ENCODE assay signal across 8 mouse cellular contexts in the genomic region with DNA sequence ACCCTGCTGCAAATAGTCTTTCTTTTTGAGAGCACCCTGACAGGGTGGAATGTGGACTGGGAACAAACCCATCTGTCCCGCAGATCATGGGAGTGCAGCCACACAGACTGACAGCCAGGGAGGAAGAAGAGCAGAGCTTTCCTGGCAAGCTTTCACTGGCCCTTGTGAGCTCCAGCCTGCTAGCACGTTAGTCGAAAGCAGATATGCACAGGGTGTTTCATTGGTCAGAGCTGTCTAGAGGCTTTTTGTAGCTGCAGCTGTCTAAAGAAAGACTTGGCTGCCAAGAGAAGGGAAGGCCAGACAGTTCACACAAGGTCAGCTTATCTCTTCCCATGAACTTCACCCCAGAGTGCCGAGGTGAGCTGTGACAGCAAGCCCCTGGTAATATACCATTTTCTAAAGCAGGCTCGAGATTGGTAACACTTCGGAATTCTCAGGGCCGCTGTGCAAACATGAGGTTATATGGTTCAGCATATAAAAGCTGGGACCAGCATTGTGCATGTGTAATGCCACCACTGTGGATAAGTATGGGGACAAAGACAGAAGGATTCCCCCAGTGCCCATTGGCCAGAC.
DNase-seq lines count a peak whose midpoint lies in the region; ATAC-seq and TF ChIP-seq lines count a peak whose summit lies in the region.

No protein-coding gene starts in this region.

- H3K36me3 ChIP-seq in hindbrain, embryonic 12.5 days, result peaks cover 11% of the 10 kb centered on the region
- no peaks in the 10 kb centered on the region for H3K36me3 ChIP-seq in limb, embryonic 15.5 days
- H3K36me3 ChIP-seq in midbrain, embryonic 15.5 days (replicated peaks), result peaks cover 3% of the 10 kb centered on the region; the same call in 1 of the 2 replicates

- peak; percentile 66 for DNase-seq in ovary, adult 18-20 months (ENCODE audit: low spot score)
- DNase-seq in ovary, postnatal 10 days (ENCODE audit: low spot score), result no peak
- DNase-seq in gastrocnemius, adult 2 months, result peak; percentile 63
- no peak for DNase-seq in right cerebral cortex, postnatal 4 days
- no peak for DNase-seq in layer of hippocampus, adult 9-10 months (ENCODE audit: low spot score)

- H3K9me3 ChIP-seq in hindbrain, embryonic 12.5 days (replicated peaks), result no peaks in the 10 kb centered on the region
- no peaks in the 10 kb centered on the region for H3K9me3 ChIP-seq in limb, embryonic 15.5 days
- H3K9me3 ChIP-seq in midbrain, embryonic 15.5 days, result no peaks in the 10 kb centered on the region

- no peak overlapping the region for H3K4me2 ChIP-seq in hindbrain, embryonic 12.5 days (replicated peaks)
- no peak overlapping the region for H3K4me2 ChIP-seq in limb, embryonic 15.5 days
- H3K4me2 ChIP-seq in midbrain, embryonic 15.5 days, result no peak overlapping the region

- WGBS in hindbrain, embryonic 12.5 days, result 49% methylated on average over 7 of the region's 7 CpGs
- 40% methylated on average over 7 of the region's 7 CpGs for WGBS in limb, embryonic 15.5 days
- 30% methylated on average over 7 of the region's 7 CpGs for WGBS in midbrain, embryonic 15.5 days

- peak overlapping the region; percentile 25 for H3K27ac ChIP-seq in gastrocnemius, adult 2 months
- H3K27ac ChIP-seq in hindbrain, embryonic 12.5 days, result peak overlapping the region; percentile 64
- H3K27ac ChIP-seq in limb, embryonic 15.5 days, result peak overlapping the region; percentile 62
- peak overlapping the region; percentile 60 for H3K27ac ChIP-seq in midbrain, embryonic 15.5 days

- ATAC-seq in hindbrain, embryonic 12.5 days (ENCODE audit: low FRiP score), result peak; percentile 50; the same call in 1 of the 2 replicates
- ATAC-seq in limb, embryonic 15.5 days (ENCODE audit: insufficient number of reproducible peaks, low FRiP score, low TSS enrichment, low read depth), result peak; percentile 52; the same call in 1 of the 2 replicates
- ATAC-seq in midbrain, embryonic 15.5 days (replicated peaks), result peak; percentile 55

- H3K4me1 ChIP-seq in hindbrain, embryonic 12.5 days, result peaks cover 5% of the 10 kb centered on the region
- H3K4me1 ChIP-seq in limb, embryonic 15.5 days, result peaks cover 15% of the 10 kb centered on the region
- H3K4me1 ChIP-seq in midbrain, embryonic 15.5 days, result peaks cover 12% of the 10 kb centered on the region

- H3K27me3 ChIP-seq in hindbrain, embryonic 12.5 days, result no peaks in the 10 kb centered on the region
- H3K27me3 ChIP-seq in limb, embryonic 15.5 days, result no peaks in the 10 kb centered on the region
- H3K27me3 ChIP-seq in midbrain, embryonic 15.5 days (replicated peaks), result no peaks in the 10 kb centered on the region

- peak overlapping the region; percentile 51 for H3K4me3 ChIP-seq in gastrocnemius, adult 2 months
- no peak overlapping the region for H3K4me3 ChIP-seq in hindbrain, embryonic 12.5 days
- no peak overlapping the region for H3K4me3 ChIP-seq in limb, embryonic 15.5 days
- H3K4me3 ChIP-seq in midbrain, embryonic 15.5 days, result no peak overlapping the region

- H3K9ac ChIP-seq in hindbrain, embryonic 12.5 days, result no peak overlapping the region
- H3K9ac ChIP-seq in limb, embryonic 15.5 days, result no peak overlapping the region
- no peak overlapping the region for H3K9ac ChIP-seq in midbrain, embryonic 15.5 days

- intact Hi-C loops in gastrocnemius, adult 2 months (cut with DNase I), result no loop called here

- no peak for TF ChIP-seq CTCF in gastrocnemius, adult 2 months (IDR thresholded peaks at IDR 0.05)

Comparison
In these comparisons a context has a peak if more than half of its experiments do, and no peak if none do; other contexts are left out.
1. DNase-seq: peak in ovary, adult 18-20 months (single experiment) and gastrocnemius, adult 2 months (single experiment); none in ovary, postnatal 10 days (single experiment), right cerebral cortex, postnatal 4 days (single experiment) and layer of hippocampus, adult 9-10 months (single experiment).
2. Peak in every context shown above with its lines, with median percentiles within 50 percentile points of each other: H3K27ac ChIP-seq and ATAC-seq.